Mouse (Mus musculus) right cerebral cortex, postnatal 25 days (tissue): Measurements from ENCODE around the gene Fam168a.
A peak's percentile ranks its signal among the peaks of the same experiment; 100 is the strongest.

ENCODE experiments used
- DNase-seq: peaks from one replicate; pipeline ENCODE4 v3.0.0; 2022

The Fam168a gene

GRCm38 (mm10) chr7:100706143-100706841 lies at the start of gene Fam168a:
Fam168a (plus strand) TSS chr7:100706635.
- peak; percentile 95 for DNase-seq

DNA sequence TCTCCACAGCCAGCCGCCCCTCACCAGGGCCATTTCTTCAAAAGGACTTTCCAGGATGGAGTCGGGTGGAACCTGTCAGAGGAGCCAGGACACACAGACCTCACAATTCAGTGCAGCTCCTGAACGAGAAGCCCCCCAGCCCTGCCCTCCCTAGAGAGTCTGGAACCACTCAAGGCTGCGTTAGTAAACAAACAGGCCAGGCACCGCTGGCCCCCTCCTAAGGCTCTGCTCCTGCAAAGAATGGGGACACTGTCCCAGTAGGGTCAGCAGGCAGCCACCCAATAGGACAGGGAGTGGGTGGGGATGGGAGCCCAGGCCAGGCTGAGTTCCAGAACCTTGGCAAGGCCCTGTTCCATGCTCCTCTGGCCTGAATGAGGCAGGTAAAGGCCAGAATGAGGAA lies 49.7 kb upstream of the Fam168a start:
- no peak for DNase-seq

DNA sequence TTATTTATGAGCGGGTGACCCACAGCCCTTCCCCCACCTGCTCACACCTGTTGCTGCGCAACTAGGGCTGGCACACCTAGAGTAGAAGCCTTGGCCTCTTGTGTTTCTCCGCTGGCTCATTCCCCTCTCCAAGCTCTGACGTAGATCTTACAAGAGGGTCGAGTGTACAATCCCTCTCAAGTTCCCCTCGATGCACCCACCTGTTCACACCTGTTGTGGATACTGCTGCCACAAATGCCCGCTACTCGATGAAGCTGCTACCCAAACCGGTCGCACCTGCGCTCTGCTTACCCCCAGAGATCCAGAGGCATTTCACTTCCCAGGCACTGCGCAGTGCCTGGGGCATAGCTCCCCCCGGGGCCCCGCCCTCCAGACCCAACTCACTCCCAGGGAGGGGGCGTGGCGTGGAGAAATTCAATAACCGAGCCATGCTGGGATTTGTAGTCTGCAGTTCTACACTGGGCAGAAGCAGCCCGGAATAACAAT lies 48.3 kb upstream of the Fam168a start:
- DNase-seq, result no peak

GRCm38 (mm10) chr7:100661264-100661663 lies 45.2 kb upstream of the Fam168a start:
- DNase-seq, result no peak

- no peak for DNase-seq
These were observed 44.2 kb upstream of the Fam168a start, which contains the start of gene Plekhb1 for GRCm38 (mm10) chr7:100662231-100662630. Plekhb1 (minus strand) TSS chr7:100662414.

- peak; percentile 82 for DNase-seq
These were observed 43.2 kb upstream of the Fam168a start for GRCm38 (mm10) chr7:100663190-100663589.

DNA sequence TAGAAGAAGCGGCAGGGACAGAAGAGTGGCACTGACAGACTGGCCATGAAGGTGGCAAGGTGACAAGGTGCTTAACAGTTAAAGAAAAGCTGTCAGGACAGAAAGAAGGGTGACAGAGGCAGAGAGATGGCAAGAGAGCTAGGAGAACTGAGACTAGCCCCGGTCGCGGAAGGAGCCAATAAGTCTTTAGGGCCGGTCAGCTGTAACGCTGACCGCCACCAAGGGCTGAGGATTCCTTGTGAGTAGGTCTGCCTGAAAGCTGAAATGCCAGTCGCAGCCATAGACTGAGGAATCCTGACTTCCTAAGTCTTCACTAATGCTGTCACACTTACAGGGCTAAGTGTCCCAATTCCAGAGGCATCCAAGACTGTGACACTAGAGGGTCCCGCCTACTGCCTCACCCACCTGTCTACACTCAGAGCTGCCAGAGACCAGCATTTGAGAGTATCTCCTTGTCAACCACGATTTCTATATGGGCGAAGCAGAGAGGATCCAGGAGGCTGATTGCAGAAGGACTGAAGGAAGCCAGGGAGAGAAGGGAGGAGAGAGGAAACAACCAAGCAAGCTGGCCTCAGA lies 42.6 kb upstream of the Fam168a start:
- no peak for DNase-seq

DNA sequence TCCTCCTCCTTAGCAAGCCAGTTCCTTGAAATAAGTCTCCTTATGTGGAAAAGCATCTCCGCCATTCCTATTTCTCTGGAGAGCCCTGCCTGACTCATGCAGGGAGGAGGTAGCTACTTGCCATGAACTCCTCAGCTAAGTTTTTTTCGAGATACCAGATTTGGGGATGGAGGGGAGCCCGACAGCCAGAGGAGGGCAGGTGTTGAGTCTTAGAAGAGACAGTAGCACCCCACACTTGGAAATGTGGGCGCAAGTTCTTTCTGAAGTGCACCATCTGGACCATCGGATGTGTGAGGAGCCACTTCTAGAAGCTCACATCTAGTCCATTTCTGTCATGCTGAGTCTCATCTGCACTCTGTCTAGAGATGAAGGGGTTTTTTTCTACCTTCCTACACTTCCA lies 35.8 kb upstream of the Fam168a start:
- peak; percentile 65 for DNase-seq

DNA sequence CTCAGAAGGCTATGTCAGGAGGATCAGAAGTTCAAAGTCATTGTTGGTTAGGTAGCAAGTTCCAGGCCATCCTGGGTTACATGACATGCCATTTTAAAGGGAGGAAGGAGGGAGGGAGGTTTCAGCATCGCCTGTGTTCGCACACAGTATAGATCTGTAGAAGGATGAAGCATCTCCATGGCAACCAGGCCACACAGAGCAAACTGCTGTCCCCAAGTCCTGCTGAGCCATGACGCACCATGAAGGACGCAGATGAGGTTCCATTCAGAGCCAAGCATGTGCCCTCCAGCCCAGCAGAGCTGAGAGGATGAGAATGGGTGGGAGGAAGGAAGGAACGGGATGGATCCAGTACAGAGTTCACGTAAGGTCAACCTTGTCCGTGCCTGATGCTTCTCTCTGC lies 33.0 kb upstream of the Fam168a start:
- DNase-seq, result no peak

DNA sequence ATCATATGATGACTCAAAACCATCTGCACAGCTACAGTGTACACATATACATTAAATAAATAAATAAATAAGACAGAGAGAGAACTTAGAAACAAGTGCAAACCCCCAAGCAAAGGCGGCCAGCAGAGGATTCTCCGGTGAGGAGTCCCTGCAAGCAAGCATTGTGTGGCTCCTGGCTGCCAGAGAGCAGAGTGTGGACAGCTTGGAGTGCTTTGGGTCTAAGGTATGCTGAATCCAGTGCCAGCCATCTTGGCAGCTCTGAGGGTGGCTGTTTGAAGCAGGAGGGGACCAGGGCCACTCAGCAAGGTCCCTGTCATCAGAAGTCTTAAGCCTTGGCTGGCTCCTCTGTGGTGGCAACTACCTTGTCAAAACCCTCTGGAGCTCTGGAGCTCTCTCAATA lies 31.5 kb upstream of the Fam168a start:
- no peak for DNase-seq

- DNase-seq, result no peak
These were observed 28.4 kb upstream of the Fam168a start for GRCm38 (mm10) chr7:100678052-100678451.

GRCm38 (mm10) chr7:100678948-100679880 lies 27.2 kb upstream of the Fam168a start:
- DNase-seq, result no peak

DNA sequence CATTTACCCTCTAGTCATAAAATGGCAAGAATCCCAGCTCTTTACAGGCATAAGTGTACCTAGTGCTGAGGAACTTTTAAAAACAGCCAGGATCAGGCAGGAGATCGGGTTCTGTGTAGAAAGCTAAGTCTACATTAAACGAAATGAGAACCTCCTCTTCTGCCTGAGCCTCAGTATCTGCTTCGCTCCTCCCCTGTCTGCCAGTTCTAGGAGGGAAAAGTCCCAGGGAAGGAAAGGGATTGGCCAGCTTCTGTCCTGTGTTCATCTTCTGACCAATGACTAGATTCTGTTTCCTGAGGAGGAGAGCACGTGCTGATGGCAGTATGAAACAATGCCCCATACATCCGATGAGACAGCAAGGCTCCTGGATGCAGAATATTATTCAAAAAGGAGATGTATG lies 25.3 kb upstream of the Fam168a start:
- DNase-seq, result peak; percentile 23

DNA sequence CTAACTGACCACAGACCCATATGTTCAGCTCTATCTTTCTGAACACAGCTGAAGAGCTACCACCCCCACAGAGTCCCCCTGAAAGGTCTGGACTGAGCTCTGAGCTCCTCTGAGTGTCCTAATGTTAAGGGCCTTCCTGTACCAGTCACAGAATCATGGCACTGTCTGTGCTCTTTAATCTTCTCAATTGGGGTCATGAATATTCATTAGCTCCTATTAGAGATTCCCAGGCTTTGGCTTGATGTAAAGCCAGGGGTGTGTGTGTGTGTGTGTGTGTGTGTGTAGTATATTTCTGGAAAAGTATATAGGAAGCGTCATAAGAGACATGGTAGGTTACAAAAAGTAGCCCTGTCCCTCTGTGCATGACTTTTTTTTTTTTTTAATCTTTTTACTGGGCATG lies 23.2 kb upstream of the Fam168a start:
- no peak for DNase-seq

- no peak for DNase-seq
These were observed 22.4 kb upstream of the Fam168a start for GRCm38 (mm10) chr7:100684081-100684480.

DNA sequence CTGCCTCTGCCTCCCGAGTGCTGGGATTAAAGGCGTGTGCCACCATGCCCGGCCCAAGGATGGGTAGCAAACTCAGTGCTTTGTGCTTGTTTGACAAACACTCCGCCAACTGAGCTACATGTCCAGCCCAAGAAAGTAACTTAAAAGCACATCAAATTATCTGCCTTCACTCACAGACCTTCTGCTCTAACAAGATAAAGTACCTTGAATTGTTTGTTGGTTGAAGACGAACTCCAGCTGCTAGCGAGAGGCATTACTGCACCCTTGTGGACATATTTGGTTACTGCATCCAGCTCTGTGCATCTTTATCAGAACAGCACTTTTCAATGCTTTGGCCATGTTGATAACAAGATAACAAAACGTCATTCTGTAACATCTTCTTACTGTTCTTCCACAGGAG lies 21.9 kb upstream of the Fam168a start:
- peak; percentile 38 for DNase-seq

DNA sequence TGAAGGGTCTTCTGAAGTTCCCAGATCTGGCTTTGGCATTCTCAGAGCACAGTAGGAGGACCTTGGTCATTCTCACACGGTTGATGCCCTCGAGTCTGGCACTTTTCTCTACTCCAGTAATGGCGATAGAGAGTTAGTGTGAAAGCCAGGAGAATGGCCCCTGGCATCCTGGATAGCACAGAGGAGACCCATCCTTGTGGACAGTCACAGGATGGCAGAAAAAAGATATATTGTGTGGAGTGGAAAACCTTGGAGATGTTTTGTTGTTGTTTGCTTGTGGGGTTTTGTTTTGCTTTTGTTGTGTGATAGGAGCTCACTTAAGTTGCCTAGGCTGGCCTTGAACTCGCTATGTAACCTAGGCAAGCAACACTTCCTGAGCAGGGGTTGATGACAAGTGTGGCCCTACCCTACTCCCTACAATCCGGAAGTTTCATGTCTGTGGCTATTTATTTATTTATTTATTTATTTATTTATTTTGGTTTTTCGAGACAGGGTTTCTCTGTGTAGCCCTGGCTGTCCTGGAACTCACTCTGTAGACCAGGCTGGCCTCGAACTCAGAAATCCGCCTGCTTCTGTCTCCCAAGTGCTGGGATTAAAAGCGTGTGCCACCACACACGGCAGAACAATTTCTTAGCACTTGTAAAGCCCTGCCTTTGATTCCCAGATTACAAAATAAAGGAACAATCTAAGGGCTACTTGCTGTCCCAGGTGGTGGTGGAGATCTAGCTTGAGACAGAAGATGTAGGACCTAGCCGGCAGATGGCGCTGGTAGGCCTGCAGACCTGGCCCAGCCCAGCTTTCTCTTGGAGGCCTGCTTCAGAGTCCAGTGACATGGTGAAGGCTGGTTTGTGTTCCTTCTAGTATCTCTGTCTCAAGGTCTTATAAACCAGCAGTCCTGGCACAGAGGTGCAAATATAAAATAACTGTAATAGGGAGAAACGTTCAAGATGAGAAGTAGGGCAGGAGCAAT lies 21.1 kb upstream of the Fam168a start:
- peak; percentile 64 for DNase-seq

DNA sequence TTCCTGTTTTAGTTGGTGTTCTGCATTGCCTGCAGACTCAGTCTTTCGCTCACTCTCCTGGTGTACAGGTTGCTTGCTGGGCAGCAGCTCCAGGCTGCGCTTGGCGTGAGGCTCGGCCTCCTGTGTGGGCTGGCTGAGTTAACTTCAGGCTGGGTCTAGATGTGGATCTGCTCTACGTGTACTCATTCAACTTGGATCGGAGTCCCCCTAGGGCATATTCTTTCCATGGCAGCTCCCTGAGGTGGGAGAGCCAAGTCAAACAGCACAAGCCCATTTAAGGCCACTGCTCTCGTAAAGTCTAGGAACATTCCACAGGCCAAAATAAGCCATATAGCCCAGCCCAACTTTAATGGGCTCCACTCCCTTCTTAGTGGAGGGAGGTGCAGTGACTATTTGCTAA lies 18.0 kb upstream of the Fam168a start:
- DNase-seq, result no peak

DNA sequence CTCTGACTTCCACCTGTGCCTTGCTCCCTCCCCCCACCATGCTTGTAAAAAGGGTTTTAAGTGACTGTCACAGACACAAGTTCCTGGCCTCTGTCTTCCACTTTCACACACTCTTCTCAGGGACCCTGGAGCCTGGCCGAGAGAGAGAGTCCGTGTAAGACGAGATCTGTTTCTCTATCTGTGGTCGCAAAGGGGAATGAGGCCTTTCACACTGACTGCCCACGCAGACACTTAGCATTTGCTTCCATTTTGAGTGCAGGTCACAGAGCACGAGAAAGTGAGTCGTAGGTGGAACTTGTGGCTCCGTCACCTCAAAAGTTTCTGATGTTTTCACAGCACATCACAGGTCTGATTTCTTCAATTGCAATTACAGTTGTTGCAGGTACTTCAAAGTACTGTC lies 13.2 kb upstream of the Fam168a start:
- DNase-seq, result no peak

DNA sequence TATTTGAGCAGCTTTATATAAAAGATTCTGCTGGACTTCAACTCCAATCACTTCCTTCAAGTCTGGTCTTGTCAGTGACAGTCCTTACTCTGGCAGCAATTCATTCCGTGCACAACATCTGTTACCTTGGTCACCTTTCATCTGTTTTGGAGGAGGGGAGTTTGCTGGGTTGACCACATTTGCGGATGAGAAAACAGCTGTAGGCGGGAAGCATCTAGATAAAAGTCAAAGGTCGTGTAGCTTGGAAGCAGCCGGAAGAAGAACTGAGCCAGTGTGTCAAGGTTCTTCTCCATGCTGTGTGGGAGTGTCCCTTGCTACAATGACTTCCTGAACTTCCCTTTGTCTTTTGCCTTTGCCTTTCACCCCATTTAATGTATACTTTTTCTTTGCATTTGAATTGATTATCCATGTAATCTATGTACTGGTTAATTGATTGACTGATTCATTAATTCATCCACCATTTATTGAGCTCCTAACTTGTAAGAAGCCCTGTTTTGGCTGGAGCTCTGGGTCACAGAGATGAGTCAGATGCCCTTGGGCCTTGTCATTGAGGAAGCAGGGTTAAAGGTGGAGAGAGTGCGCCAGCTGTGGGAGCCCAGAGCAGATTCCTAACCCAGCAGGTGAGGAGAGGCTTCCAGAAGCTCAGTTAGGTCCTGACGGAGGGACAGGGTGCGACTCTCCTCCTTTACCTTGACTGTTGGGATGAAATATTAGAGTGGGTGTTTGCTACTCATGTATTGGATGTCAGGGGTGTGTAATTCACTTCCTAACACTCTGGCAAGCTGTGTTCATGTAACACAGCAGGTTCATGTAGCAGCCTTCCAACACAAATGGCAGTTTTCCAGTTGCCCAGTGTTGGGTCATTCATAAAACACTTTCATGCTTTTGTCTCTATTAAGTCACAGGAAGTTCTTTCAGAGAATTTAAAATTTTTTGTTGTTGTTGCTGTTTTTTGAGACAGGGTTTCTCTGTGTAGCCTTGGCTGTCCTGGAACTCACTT lies 6.4 kb upstream of the Fam168a start:
- DNase-seq, result no peak

- DNase-seq, result no peak
These were observed 547 bp downstream of the Fam168a start for GRCm38 (mm10) chr7:100706883-100707480.
